8 mouse cellular contexts compared by ENCODE assay signal in genomic region chr2:147012623-147013184, GRCm38 (mm10). TPM values are rescaled to one million over a fixed set of nuclear protein-coding genes. Genes with fewer than 3 reads are reported as not detected.
DNase-seq lines count a peak whose midpoint lies in the region; ATAC-seq and TF ChIP-seq lines count a peak whose summit lies in the region.

Gene Xrn2, plus strand, starts transcription at chr2:147012996.

- H3K9ac ChIP-seq in forebrain, embryonic 12.5 days = peak within 1 kb of the TSS; percentile 83
- peak within 1 kb of the TSS; percentile 87 for H3K9ac ChIP-seq in heart, postnatal 0 days (replicated peaks; ENCODE audit: low read depth, low read length)
- H3K9ac ChIP-seq in liver, embryonic 16.5 days (ENCODE audit: low read depth, low read length) = peak within 1 kb of the TSS; percentile 89
- peak within 1 kb of the TSS; percentile 80 for H3K9ac ChIP-seq in neural tube, embryonic 13.5 days

- H3K9me3 ChIP-seq in E14TG2a.4 (ENCODE audit: low read length) = peaks cover 43% of the 10 kb centered on the region
- no peaks in the 10 kb centered on the region for H3K9me3 ChIP-seq in forebrain, embryonic 12.5 days
- no peaks in the 10 kb centered on the region for H3K9me3 ChIP-seq in heart, postnatal 0 days (replicated peaks; ENCODE audit: control insufficient read depth, low read length)
- H3K9me3 ChIP-seq in liver, embryonic 16.5 days (replicated peaks; ENCODE audit: control insufficient read depth, low read length) = no peaks in the 10 kb centered on the region
- H3K9me3 ChIP-seq in neural tube, embryonic 13.5 days = no peaks in the 10 kb centered on the region

- peak; percentile 87 for DNase-seq in c-Kit-positive CD71-positive TER-119-positive erythroid progenitor cells, embryonic 14.5 days (ENCODE audit: low spot score)
- DNase-seq in heart, postnatal 0 days (ENCODE audit: low spot score) = peak; percentile 93
- DNase-seq in kidney, postnatal 4 days = peak; percentile 97 to 98

- no peak for TF ChIP-seq CTCF in E14TG2a.4 (conservative IDR thresholded peaks at IDR 0.05; ENCODE audit: low read length)
- no peak for TF ChIP-seq CTCF in heart, postnatal 0 days (IDR thresholded peaks at IDR 0.05; ENCODE audit: low read depth)
- TF ChIP-seq CTCF in testis, adult 2 months (IDR thresholded peaks at IDR 0.05; ENCODE audit: control insufficient read depth, insufficient read depth, insufficient replicate concordance, low read depth, low read length) = no peak

- peaks cover 37% of the 10 kb centered on the region for H3K36me3 ChIP-seq in E14TG2a.4 (ENCODE audit: insufficient read depth, low read length)
- peaks cover 3% of the 10 kb centered on the region; the same call in 1 of the 2 replicates for H3K36me3 ChIP-seq in forebrain, embryonic 12.5 days (replicated peaks)
- no peaks in the 10 kb centered on the region for H3K36me3 ChIP-seq in heart, postnatal 0 days (replicated peaks; ENCODE audit: control insufficient read depth, insufficient read depth, low read length)
- H3K36me3 ChIP-seq in liver, embryonic 16.5 days (ENCODE audit: control insufficient read depth, insufficient read depth) = no peaks in the 10 kb centered on the region
- H3K36me3 ChIP-seq in neural tube, embryonic 13.5 days = no peaks in the 10 kb centered on the region
- H3K36me3 ChIP-seq in testis, adult 2 months (ENCODE audit: control insufficient read depth, insufficient read depth, low read length) = no peaks in the 10 kb centered on the region

- peak; percentile 97 for TF ChIP-seq POLR2A in testis, adult 2 months (IDR thresholded peaks at IDR 0.05; ENCODE audit: control insufficient read depth, low read depth, low read length)

- peaks cover 43% of the 10 kb centered on the region for H3K4me1 ChIP-seq in E14TG2a.4 (replicated peaks; ENCODE audit: low read depth, low read length)
- peaks cover 22% of the 10 kb centered on the region for H3K4me1 ChIP-seq in forebrain, embryonic 12.5 days
- no peaks in the 10 kb centered on the region for H3K4me1 ChIP-seq in heart, postnatal 0 days (ENCODE audit: control insufficient read depth, insufficient read depth)
- peaks cover 19% of the 10 kb centered on the region for H3K4me1 ChIP-seq in liver, embryonic 16.5 days (ENCODE audit: control insufficient read depth, low read depth, low read length)
- H3K4me1 ChIP-seq in neural tube, embryonic 13.5 days (replicated peaks) = peaks cover 30% of the 10 kb centered on the region
- H3K4me1 ChIP-seq in testis, adult 2 months (ENCODE audit: control insufficient read depth, insufficient read depth, low read length) = peaks cover 6% of the 10 kb centered on the region

- peak within 1 kb of the TSS; percentile 99 for H3K27ac ChIP-seq in forebrain, embryonic 12.5 days
- H3K27ac ChIP-seq in heart, postnatal 0 days (ENCODE audit: low read depth) = peak within 1 kb of the TSS; percentile 95
- H3K27ac ChIP-seq in liver, embryonic 16.5 days (ENCODE audit: low read length) = peak within 1 kb of the TSS; percentile 94
- peak within 1 kb of the TSS; percentile 97 for H3K27ac ChIP-seq in neural tube, embryonic 13.5 days (replicated peaks)
- H3K27ac ChIP-seq in testis, adult 2 months (ENCODE audit: control insufficient read depth, insufficient read depth, low read depth, low read length) = peak within 1 kb of the TSS; percentile 94

- under 1% methylated on average over 37 of the region's 37 CpGs for WGBS in forebrain, embryonic 12.5 days
- under 1% methylated on average over 37 of the region's 37 CpGs for WGBS in heart, postnatal 0 days
- WGBS in liver, embryonic 16.5 days (ENCODE audit: insufficient replicate concordance) = under 1% methylated on average over 37 of the region's 37 CpGs
- WGBS in neural tube, embryonic 13.5 days = under 1% methylated on average over 37 of the region's 37 CpGs

- ATAC-seq in forebrain, embryonic 12.5 days (ENCODE audit: low FRiP score) = peak; percentile 96
- peak; percentile 96 for ATAC-seq in heart, postnatal 0 days (ENCODE audit: insufficient read depth, low read depth)
- ATAC-seq in liver, embryonic 16.5 days (ENCODE audit: low read depth) = peak; percentile 94
- ATAC-seq in neural tube, embryonic 13.5 days (ENCODE audit: low read depth) = peak; percentile 98

- peak within 1 kb of the TSS; percentile 70 for H3K4me2 ChIP-seq in forebrain, embryonic 12.5 days
- peak within 1 kb of the TSS; percentile 72 for H3K4me2 ChIP-seq in heart, postnatal 0 days (ENCODE audit: low read depth, low read length)
- H3K4me2 ChIP-seq in liver, embryonic 16.5 days (ENCODE audit: low read depth, low read length) = peak within 1 kb of the TSS; percentile 79
- peak within 1 kb of the TSS; percentile 73 for H3K4me2 ChIP-seq in neural tube, embryonic 13.5 days

- H3K4me3 ChIP-seq in E14TG2a.4 (replicated peaks; ENCODE audit: low read length) = peak within 1 kb of the TSS; percentile 91
- peak within 1 kb of the TSS; percentile 81 for H3K4me3 ChIP-seq in forebrain, embryonic 12.5 days (replicated peaks)
- H3K4me3 ChIP-seq in heart, postnatal 0 days (ENCODE audit: low read depth, low read length) = peak within 1 kb of the TSS; percentile 85
- peak within 1 kb of the TSS; percentile 97 for H3K4me3 ChIP-seq in liver, embryonic 16.5 days (ENCODE audit: low read depth, low read length)
- H3K4me3 ChIP-seq in neural tube, embryonic 13.5 days = peak within 1 kb of the TSS; percentile 73
- peak within 1 kb of the TSS; percentile 90 for H3K4me3 ChIP-seq in testis, adult 2 months (ENCODE audit: control insufficient read depth, low read depth, low read length)

- no peaks in the 10 kb centered on the region for H3K27me3 ChIP-seq in E14TG2a.4 (ENCODE audit: insufficient read depth, low read length)
- H3K27me3 ChIP-seq in forebrain, embryonic 12.5 days = no peaks in the 10 kb centered on the region
- no peaks in the 10 kb centered on the region for H3K27me3 ChIP-seq in heart, postnatal 0 days (ENCODE audit: control insufficient read depth, insufficient read depth, low read length)
- no peaks in the 10 kb centered on the region for H3K27me3 ChIP-seq in liver, embryonic 16.5 days (ENCODE audit: control insufficient read depth, insufficient read depth, low read depth, low read length)
- no peaks in the 10 kb centered on the region for H3K27me3 ChIP-seq in neural tube, embryonic 13.5 days
- no peaks in the 10 kb centered on the region for H3K27me3 ChIP-seq in testis, adult 2 months (ENCODE audit: control insufficient read depth, insufficient read depth, low read length)

- TF ChIP-seq EP300 in heart, postnatal 0 days (IDR thresholded peaks at IDR 0.05; ENCODE audit: low read depth) = no peak

RNA-seq across cellular contexts. Expression of gene Xrn2, which starts in this region (rescaled TPM):
- 103 and 114 TPM in 2 replicates for polyA plus RNA-seq in forebrain, embryonic 12.5 days (2016; fragmentation: Nextera tagmentation; extraction: Ambion mirVana)
- total RNA-seq in heart, postnatal 0 days (2014; rRNA removed; ENCODE audit: low replicate concordance) = 19.0 and 26.5 TPM in 2 replicates
- 29.6 and 32.8 TPM in 2 replicates for polyA plus RNA-seq in heart, postnatal 0 days (2015; fragmentation: Nextera tagmentation; extraction: Ambion mirVana)
- 23.4 and 25.0 TPM in 2 replicates for polyA plus RNA-seq in liver, embryonic 16.5 days (2015; fragmentation: Nextera tagmentation; extraction: Ambion mirVana)
- 73.1 and 76.7 TPM in 2 replicates for polyA plus RNA-seq in neural tube, embryonic 13.5 days (2015; fragmentation: Nextera tagmentation; extraction: Ambion mirVana)
- polyA plus RNA-seq in testis, adult 2 months (2012; rRNA removed) = 33.1 and 34.2 TPM in 2 replicates

Comparison
In these comparisons a context has a peak if more than half of its experiments do, and no peak if none do; other contexts are left out.
1. Peak in every context shown above with its lines: DNase-seq, ATAC-seq, H3K4me3 ChIP-seq and H3K27ac ChIP-seq.